Mouse (Mus musculus) T-helper 1 cell (primary cell): ENCODE measurements around the gene Cep112.
"Not testable (repeated sequence)": the region's sequence is repeated elsewhere in the genome, so short reads cannot be mapped to it uniquely, and the experiment has no call there.

ENCODE experiments used
- in situ Hi-C: fragments of 300-600 bp; cut with MboI, MseI; formaldehyde crosslinking; loops from one replicate; pipeline ENCODE4 v1.15.1; 2025; ENCODE audit warnings: high pct_unique_total_duplicates

The Cep112 gene

DNA sequence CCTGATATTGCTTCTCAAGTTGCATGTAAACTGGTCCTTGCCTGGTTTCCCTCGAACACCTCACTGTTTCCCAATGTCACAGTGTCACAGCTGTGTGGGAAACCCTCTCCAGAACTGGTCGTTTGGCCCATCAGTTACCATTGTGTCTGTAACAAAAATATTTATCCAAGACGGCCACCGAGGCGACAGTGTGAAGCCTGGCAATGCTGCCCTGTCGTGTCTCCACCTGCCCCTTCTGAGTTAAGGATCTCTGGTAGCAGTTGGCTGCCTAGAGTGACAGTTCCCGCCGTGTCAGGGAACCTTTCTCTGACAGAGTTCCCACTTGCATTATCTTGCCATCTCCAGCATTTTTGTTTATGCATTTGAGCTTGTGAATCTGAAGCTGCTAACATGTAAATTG, 440.8 kb downstream of the Cep112 start:
- in situ Hi-C loops = no loop called here

- in situ Hi-C loops = no loop called here
These were observed 442.5 kb downstream of the Cep112 start for GRCm38 (mm10) chr11:108867538-108867937.

DNA sequence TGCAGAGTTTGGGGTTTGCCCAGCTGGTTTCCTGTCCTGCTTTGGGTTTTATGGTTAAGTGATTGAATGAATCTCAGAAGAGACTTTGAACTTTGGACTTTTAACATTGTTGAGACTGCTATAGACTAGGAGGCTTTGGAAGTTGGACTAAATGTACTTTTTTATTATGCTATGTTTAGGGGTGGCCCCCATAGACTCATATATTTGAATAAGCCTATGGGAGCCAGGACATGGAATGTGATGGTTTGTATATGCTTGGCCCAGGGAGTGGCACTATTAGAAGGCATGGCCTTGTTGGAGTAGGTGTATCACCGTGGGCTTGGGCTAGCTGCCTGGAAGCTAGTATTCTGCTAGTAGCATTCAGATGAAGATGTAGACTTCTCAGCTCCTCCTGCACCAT, 446.3 kb downstream of the Cep112 start:
- in situ Hi-C loops = not testable (repeated sequence)

DNA sequence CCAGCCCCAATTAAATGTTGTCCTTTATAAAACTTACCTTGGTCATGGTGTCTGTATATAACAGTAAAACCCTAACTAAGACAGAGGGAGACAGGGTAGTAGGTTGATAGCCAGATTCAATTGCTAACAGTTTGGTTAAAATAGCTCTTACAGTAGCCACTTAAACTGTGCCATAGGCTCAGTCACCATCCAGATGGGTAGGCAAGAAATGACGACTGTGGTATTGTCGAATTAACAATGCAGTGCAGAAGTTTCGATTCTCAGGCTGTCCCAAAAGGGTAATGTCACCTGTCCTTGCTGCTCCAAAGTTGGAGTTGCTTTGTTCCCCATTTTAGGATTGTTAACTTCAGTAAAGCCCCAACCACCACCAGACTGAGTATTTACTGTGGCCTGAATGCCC, 446.8 kb downstream of the Cep112 start:
- in situ Hi-C loops = no loop called here

- in situ Hi-C loops = no loop called here
These were observed 451.7 kb downstream of the Cep112 start for GRCm38 (mm10) chr11:108876633-108877205.

DNA sequence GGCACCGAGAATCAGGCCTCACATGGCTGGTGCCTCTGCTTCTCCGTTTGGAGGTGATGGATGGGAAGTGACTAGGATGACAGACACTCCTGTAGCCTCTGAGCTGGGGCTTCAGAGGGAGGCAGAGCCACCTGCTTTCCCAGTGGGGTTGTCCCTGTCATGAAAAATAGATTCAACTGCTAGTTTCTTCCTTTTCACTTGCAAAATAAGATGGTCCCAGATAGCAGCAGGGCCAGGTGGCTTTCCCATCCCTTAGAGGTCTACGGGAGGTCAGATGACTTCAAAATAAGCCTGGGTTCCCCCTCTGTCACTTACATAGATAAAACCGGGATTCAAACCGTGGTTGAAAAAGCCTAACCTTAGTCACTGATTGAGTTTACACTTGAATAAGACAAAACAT, 452.5 kb downstream of the Cep112 start:
- in situ Hi-C loops = no loop called here

DNA sequence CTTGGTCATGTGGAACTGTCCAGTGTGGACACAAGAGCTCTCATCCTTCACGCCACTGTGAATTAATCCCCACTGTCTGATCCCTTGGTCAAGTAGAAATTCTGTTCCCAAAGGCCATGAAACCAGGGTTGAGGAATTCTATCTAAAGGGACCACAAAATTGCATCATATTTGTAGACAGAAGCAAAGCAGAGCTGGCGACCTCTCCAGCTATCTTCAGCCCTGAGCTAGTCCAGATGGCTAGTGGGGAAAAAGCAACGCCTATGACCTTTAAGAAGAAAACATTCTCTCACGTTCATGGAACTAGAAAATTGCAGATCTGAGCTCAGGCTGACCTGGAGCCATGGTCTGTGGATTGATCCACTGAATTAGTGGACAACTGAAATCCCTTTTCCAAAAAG, 455.6 kb downstream of the Cep112 start:
- in situ Hi-C loops = no loop called here

DNA sequence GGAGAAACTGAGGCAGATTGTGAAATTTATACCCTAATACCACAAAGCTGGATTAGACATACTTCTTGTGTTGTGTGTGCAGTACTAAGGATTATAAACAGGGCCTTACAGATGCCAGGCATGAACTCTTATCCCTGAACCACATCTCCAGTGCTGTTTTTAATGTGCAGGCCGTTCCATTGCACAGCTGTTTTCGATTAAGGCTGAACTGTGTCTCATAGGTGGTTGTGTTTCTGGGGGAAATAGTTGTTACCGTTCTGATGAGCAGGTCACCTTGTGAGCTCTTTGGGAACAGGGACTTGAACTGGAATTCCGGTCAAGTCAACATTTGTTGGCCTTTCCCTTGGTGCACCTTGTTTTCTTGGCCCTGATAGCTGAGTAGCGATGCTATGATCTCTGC, 456.7 kb downstream of the Cep112 start:
- in situ Hi-C loops = no loop called here

DNA sequence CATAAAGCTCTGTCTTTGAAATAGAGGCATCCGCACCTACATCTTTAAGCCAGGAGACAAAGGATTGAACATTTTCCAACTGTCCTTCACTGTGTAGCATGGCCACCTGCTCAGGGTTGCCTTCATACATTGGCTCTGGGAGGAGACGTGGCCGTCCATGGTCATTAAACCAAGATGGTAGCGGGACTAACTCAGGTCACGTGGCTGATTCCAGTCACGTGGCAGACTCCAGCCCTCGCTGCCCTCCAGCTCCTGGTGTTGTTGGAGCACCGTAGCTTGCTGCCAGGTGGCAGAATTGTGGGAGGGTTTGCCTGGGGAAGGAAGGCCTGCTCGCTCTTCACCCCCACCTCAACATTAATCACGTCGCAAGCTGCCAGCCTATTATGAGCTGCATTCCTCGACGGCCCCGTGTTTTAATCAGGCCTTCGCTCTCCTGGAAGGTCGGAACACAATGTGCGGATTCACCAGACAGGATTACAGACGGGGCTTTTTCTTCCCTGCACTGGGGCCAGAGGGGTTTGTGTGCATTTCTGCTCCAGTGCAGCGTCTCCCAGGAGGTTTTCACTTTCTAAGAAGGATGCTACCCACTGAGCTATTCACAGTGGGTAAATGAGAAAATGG, 460.4 kb downstream of the Cep112 start:
- in situ Hi-C loops = no loop called here

- in situ Hi-C loops = no loop called here
These were observed 461.1 kb downstream of the Cep112 start for GRCm38 (mm10) chr11:108886060-108886459.

DNA sequence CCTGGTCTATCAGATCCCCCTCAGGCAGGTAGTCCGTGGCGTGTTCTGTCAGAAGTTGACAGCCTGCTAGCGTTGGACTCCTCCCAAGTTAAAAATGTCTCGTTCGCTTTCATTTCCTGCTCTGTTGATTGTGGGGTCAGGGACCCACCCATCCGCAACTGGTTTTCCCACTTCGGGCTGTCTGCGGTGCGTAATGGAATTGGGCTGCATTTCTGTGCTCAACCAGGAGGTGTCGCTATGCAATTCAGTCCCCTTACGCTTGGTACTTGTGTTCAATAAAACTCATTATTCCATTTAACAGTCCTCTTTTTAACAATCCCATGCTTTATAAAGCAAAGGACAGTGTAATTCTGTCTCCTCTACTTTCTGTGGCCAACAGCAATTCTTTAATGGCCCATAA, 464.1 kb downstream of the Cep112 start:
- in situ Hi-C loops = no loop called here

DNA sequence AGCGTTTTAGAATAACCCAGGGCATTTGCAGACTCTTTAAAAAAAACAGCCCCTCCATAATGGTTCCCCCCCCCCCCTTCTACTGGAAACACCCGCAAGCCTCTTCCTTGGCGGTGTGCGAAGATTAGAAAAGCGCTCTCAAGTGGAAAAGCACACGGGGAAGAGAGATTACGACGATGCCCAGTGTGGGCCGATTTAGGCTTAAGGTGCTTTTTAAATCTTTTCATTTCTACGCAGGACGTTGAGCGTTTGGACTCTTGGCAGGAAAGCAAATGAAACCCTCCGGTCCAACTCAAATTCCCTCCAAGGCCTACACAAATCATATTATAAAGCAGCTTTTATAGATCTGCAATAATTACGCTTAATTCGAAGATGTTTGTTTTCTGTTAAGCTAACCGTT, 465.6 kb downstream of the Cep112 start:
- in situ Hi-C loops = loop anchor here (10.0 kb wide), 1 partner anchor 134 kb away; no protein-coding TSS in a partner anchor

GRCm38 (mm10) chr11:108891111-108891870, 466.3 kb downstream of the Cep112 start:
- in situ Hi-C loops = loop anchor here (10.0 kb wide), 1 partner anchor 134 kb away; no protein-coding TSS in a partner anchor

- in situ Hi-C loops = loop anchor here (10.0 kb wide), 1 partner anchor 133 kb away; no protein-coding TSS in a partner anchor
These were observed 466.9 kb downstream of the Cep112 start for GRCm38 (mm10) chr11:108891871-108892380.

DNA sequence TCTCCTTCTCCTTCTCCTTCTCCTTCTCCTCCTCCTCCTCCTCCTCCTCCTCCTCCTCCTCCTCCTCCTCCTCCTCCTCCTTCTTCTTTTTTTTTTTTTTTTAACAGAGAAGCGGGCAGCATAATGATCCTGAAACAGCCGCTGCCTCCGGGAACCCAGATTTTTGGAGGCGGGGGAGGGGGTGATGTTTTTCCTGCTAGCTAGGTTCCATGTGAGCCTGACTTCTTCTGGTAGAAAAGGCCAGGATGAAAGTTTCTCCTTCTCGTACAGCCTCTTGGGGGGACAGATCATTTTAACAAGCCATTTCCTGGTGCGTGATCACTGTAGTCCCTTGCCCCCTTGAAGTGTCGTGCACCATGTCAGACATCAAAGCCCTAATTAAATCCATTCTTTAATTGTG, 467.4 kb downstream of the Cep112 start:
- in situ Hi-C loops = loop anchor here (10.0 kb wide), 1 partner anchor 132 kb away; no protein-coding TSS in a partner anchor

GRCm38 (mm10) chr11:108893232-108893790, 468.3 kb downstream of the Cep112 start:
- in situ Hi-C loops = loop anchor here (10.0 kb wide), 1 partner anchor 131 kb away; no protein-coding TSS in a partner anchor

GRCm38 (mm10) chr11:108893855-108894510, 469.0 kb downstream of the Cep112 start:
- in situ Hi-C loops = loop anchor here (10.0 kb wide), 1 partner anchor 131 kb away; no protein-coding TSS in a partner anchor

GRCm38 (mm10) chr11:108897034-108897433, 472.0 kb downstream of the Cep112 start:
- in situ Hi-C loops = loop anchor here (10.0 kb wide), 1 partner anchor 128 kb away; no protein-coding TSS in a partner anchor

DNA sequence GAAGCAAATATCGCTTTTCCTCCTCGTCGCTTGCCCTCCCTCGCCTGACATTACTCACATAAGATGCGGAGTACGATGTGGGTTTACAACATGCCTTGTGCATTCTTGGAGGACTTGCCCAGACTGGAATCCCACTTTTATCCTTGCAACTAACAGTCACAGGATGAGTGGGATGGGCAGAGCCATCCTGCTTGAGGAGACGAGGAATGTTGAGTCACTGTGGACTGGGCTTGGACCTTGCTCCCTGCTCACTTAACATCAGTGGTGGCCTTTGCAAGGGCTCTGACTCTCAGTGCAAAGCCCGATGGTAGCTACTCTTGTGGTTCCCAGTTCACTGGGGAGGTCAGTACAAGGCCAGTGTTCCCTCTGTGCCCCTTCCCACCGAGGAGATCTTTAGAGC, 473.1 kb downstream of the Cep112 start:
- in situ Hi-C loops = loop anchor here (10.0 kb wide), 1 partner anchor 127 kb away; no protein-coding TSS in a partner anchor

- in situ Hi-C loops = loop anchor here (10.0 kb wide), 1 partner anchor 126 kb away; no protein-coding TSS in a partner anchor
These were observed 473.5 kb downstream of the Cep112 start for GRCm38 (mm10) chr11:108898483-108898882.
